Mouse (Mus musculus) neural tube, embryonic 13.5 days (tissue): ENCODE measurements at regions not wholly inside any gene's neighbourhood (a gene's known extent, or its start where the extent isn't known, plus 50 kb on each side); places are given as distances from the start of the nearest gene placed in this dataset.
A peak's percentile ranks its signal among the peaks of the same experiment; 100 is the strongest.

Source experiments
- ATAC-seq: fragments of 200-750 bp; cut with Nextera tagmentation; 2 replicates; pipeline ENCODE4 v1.8.0; 2017; ENCODE audit warnings: low read depth, mild to moderate bottlenecking, moderate TSS enrichment, moderate library complexity
- H3K27ac ChIP-seq: fragments of 300-500 bp; sonication (generic); replicated peaks from 2 replicates; pipeline ENCODE4 v1.5.1; 2015; ENCODE audit warnings: moderate library complexity, mild to moderate bottlenecking, inconsistent platforms
- H3K27me3 ChIP-seq: fragments of 300-500 bp; sonication (generic); 2 replicates; pipeline ENCODE4 v1.6.1; 2015; ENCODE audit warnings: mild to moderate bottlenecking, inconsistent platforms
- H3K36me3 ChIP-seq: fragments of 300-500 bp; sonication (generic); 2 replicates; pipeline ENCODE4 v1.6.1; 2015; ENCODE audit warnings: mild to moderate bottlenecking, inconsistent platforms
- H3K4me1 ChIP-seq: fragments of 300-500 bp; sonication (generic); replicated peaks from 2 replicates; pipeline ENCODE4 v1.6.1; 2015; ENCODE audit warnings: inconsistent platforms
- H3K4me2 ChIP-seq: fragments of 300-500 bp; sonication (generic); 2 replicates; pipeline ENCODE4 v1.6.1; 2015; ENCODE audit warnings: inconsistent platforms, mild to moderate bottlenecking, moderate library complexity
- H3K4me3 ChIP-seq: fragments of 300-500 bp; sonication (generic); 2 replicates; pipeline ENCODE4 v1.5.1; 2015; ENCODE audit warnings: mild to moderate bottlenecking, inconsistent platforms
- H3K9ac ChIP-seq: fragments of 300-500 bp; sonication (generic); 2 replicates; pipeline ENCODE4 v1.6.1; 2015; ENCODE audit warnings: moderate library complexity, mild to moderate bottlenecking, inconsistent platforms
- H3K9me3 ChIP-seq: fragments of 300-500 bp; sonication (generic); 2 replicates; pipeline ENCODE4 v1.6.1; 2016; ENCODE audit warnings: inconsistent platforms
- WGBS: fragments of 180-500 bp; shearing (Covaris S2); methylation state at CpG from one replicate; pipeline ENCODE4 v1.1.7; 2015; 5-methylcytosine and 5-hydroxymethylcytosine counted together

DNA sequence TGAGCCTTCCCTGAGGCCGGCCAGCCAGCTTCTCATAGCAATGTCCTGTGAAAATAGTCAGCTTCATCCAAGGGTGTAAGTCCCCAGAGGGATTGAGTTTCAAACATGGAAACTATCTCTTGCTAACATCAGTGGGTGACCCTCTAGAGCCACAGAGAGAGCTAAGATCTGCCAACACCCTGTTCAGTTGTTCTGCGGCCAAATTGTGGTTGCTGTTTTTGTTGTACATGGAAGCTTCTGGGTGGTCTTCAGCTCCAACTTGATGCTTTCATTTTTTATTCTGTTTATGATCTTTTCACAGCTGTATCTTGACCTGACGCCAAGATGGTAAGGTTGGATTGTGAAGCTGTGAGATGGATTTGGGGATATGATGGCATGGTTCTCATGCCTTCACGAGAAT lies 214.0 kb upstream of the Igfbp3 start:
- Histone ChIP-seq H3K36me3 (no peaks in the 10 kb centered on the region), H3K4me2 (no peak overlapping the region), H3K4me3 (no peak overlapping the region), H3K4me1 (peaks cover 9% of the 10 kb centered on the region), H3K9me3 (no peaks in the 10 kb centered on the region), H3K27ac (no peak overlapping the region), H3K27me3 (no peaks in the 10 kb centered on the region), H3K9ac (no peak overlapping the region)
- WGBS = 91% methylated on average over 4 of the region's 4 CpGs
- no peak for ATAC-seq

DNA sequence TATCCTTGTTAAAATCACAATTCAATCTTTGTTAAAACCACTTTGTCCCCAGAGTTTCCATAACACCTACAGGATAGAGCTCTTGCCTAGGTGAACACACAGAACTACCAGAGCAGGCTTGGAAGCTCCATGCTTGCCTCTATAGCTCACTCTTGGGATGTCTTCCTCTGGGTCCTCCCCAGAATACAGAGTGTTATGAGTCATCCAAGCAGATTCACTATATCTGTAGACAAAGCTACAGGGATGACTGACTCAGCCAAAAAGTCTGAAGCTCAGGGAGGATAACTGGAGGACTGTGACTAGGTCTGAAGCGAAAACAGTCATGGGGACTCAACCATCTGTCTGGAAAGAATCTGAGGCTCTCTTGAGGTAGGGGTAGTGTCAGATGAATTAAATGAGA lies 211.5 kb upstream of the Igfbp3 start:
- Histone ChIP-seq H3K4me1 (peaks cover 9% of the 10 kb centered on the region), H3K9me3 (no peaks in the 10 kb centered on the region), H3K36me3 (no peaks in the 10 kb centered on the region), H3K4me3 (no peak overlapping the region), H3K9ac (no peak overlapping the region), H3K27ac (no peak overlapping the region), H3K27me3 (no peaks in the 10 kb centered on the region), H3K4me2 (no peak overlapping the region)
- 100% methylated on average over 1 of the region's 1 CpGs for WGBS
- ATAC-seq = no peak

DNA sequence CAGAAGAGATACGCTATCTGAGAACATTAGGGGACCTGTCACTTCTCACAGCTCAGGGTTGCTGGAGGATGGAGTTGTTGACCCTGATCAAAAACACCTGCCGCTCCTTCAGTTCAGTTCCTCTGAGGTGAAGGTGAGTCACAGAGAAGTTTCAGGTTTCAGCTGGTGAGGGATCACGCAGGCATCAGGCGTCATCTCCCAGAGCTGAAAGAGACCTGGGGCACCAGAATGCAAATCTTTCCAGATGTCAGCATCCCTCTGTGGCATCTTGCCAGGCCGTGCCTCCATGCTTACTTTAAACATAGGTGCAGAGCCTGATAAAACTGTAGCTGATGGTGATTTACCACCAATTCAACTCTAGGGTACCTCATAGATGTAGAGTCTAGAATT lies 210.4 kb upstream of the Igfbp3 start:
- Histone ChIP-seq H3K4me1 (peaks cover 9% of the 10 kb centered on the region), H3K27me3 (no peaks in the 10 kb centered on the region), H3K9me3 (no peaks in the 10 kb centered on the region), H3K27ac (no peak overlapping the region), H3K36me3 (no peaks in the 10 kb centered on the region), H3K4me2 (no peak overlapping the region), H3K9ac (no peak overlapping the region), H3K4me3 (no peak overlapping the region)
- WGBS = 57% methylated on average over 5 of the region's 5 CpGs
- ATAC-seq = no peak

DNA sequence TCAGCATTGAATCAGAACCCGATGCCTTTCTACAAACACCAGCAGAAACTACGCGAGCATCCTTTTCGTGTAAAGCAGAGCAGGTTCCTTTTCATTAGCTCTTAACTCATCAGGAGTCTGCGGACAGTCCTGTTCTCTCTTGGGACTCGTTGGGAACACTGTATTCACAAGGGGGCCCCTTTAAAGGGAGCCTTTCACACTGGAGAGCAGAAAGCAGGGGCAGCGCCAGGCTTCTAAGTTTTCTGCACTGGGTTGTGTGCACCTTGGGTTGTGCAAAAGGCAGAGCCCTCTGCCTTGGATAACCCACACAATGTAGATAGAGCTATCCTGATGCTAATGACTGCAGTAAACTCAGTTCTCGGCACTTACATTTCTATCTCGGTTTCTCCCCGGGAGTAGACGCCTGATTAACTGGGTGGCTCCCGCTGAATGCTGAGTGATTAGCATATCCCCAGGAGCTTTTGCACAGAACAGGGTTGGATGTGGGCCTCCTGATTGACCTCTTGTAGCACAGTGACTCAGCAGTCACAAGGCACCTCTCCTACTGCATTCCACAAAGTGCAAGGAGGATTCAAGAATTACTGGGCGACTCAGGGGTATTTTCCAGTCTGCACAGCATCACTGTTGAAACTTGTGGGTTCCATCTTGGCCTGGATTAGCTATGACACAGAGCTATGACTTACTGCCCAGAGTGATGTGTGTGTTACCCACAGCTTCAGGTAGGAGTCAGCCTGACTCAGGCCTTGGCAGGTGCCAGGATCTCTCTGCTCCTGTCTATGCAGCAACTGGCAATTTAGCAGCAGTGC lies 209.8 kb upstream of the Igfbp3 start:
- H3K9me3 ChIP-seq = no peaks in the 10 kb centered on the region
- peaks cover 9% of the 10 kb centered on the region for H3K4me1 ChIP-seq
- 0 out of 2 replicates have a peak, but pooled peaks have one; percentile 65 for ATAC-seq
- H3K9ac ChIP-seq = no peak overlapping the region
- H3K4me3 ChIP-seq = no peak overlapping the region
- no peaks in the 10 kb centered on the region for H3K36me3 ChIP-seq
- no peak overlapping the region for H3K27ac ChIP-seq
- H3K4me2 ChIP-seq = peak overlapping the region; percentile 27
- WGBS = 5% methylated on average over 13 of the region's 13 CpGs
- H3K27me3 ChIP-seq = no peaks in the 10 kb centered on the region

DNA sequence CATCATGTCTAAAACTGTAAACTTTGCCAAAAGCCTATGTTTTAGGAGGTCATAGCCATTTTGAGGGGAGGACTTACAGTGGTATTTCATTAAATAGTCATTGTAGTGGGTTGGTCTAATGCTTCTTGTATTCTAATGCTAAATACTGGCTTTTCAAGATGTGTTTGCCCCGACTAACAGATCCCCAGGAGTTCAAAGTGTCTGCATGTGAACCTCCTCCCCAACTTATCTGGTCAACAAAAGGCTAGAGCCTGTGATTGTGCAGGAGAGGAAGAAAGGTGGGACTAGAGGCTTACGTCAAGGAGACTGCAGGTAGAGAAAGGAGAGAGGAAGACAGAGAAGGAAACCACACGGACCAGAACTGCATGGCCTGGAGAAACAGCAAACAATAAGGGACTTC lies 198.9 kb upstream of the Igfbp3 start:
- Histone ChIP-seq H3K4me2 (no peak overlapping the region), H3K4me3 (no peak overlapping the region), H3K9me3 (no peaks in the 10 kb centered on the region), H3K27ac (no peak overlapping the region), H3K36me3 (no peaks in the 10 kb centered on the region), H3K27me3 (no peaks in the 10 kb centered on the region), H3K9ac (no peak overlapping the region), H3K4me1 (no peaks in the 10 kb centered on the region)
- 78% methylated on average over 3 of the region's 3 CpGs for WGBS
- no peak for ATAC-seq

DNA sequence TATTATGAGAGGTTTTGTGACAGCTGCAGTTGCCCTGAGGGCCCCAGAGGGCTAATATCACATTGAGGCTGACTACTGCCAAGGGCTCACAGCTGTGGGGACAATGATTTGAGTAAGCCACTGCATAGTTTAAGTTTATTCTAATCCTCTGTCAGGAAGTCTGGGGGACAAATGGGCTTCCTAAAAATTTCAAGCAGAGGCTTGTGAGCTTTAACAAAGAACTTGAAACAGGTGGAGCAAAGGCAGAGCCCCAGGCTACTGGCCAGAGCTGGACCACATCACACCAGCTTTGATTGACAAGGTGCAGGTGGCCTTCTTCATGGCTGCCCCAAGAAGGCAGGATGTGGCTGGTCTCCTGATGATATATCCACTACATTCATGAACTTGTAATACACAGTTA lies 195.3 kb upstream of the Igfbp3 start:
- ATAC-seq = no peak
- Histone ChIP-seq H3K4me2 (no peak overlapping the region), H3K36me3 (no peaks in the 10 kb centered on the region)

DNA sequence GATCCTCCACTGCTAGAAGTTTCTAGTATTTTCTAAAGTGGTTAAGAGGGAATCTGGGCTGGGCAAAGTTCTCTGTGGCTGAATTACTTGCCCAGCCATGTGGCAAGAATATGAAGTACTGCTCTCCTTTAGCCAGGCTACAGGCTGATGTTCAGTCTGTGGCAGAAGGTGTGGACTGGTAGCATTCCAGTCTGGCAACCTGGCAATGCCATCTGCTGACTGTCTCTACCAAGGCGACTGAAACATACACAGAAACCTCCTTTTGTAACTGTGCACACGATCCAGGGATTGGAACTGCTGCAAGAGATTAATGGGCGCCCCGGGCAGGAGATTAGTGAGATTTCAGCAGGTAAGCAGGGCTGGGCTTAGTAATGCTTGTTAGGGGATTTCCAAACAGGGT lies 190.9 kb upstream of the Igfbp3 start:
- Histone ChIP-seq H3K9ac (no peak overlapping the region), H3K27me3 (no peaks in the 10 kb centered on the region), H3K4me3 (no peak overlapping the region), H3K36me3 (no peaks in the 10 kb centered on the region), H3K9me3 (no peaks in the 10 kb centered on the region), H3K4me1 (no peaks in the 10 kb centered on the region), H3K27ac (no peak overlapping the region), H3K4me2 (no peak overlapping the region)
- no peak for ATAC-seq
- WGBS = 84% methylated on average over 4 of the region's 4 CpGs

More for the DNA sequence above, 195.3 kb upstream of the Igfbp3 start:
- Histone ChIP-seq H3K9me3 (no peaks in the 10 kb centered on the region), H3K4me1 (no peaks in the 10 kb centered on the region), H3K27ac (no peak overlapping the region), H3K4me3 (no peak overlapping the region), H3K27me3 (no peaks in the 10 kb centered on the region), H3K9ac (no peak overlapping the region)

DNA sequence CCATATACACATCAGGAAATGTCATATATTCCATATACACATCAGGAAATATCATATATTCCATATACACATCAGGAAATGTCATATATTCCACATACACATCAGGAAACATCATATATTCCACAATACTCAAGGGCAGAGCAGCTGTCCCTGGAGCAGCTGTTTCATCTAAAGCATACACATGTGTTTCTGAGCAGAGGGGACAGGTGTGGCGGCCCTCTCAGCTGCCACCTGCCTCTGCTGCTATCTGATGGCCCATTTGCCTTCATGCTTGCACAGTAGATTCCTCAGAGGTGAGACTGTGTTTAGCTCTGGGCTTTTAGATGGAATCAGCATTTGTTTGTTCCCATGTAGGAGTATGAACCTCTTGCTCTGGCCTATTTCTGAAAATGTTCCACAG lies 158.1 kb upstream of the Igfbp3 start:
- 85% methylated on average over 1 of the region's 1 CpGs for WGBS
- no peak for ATAC-seq
- no peaks in the 10 kb centered on the region for H3K36me3 ChIP-seq

DNA sequence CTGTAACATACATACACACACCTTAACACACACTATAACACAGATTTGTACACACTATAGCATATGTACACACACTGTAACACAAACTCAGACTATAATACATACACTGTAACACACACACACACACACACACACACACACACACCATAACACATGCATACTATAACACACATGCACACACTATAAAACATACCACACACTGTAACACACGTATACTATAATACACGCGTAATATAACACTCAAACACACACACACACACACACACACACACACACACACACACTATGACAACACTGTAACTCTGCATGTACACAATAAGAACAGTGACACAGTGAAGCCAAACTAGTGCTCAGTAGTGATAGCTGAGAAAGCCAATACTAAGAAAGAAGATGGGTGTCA lies 147.7 kb upstream of the Igfbp3 start:
- Histone ChIP-seq H3K27ac (no peak overlapping the region), H3K9me3 (no peaks in the 10 kb centered on the region), H3K4me1 (no peaks in the 10 kb centered on the region), H3K4me2 (no peak overlapping the region), H3K36me3 (no peaks in the 10 kb centered on the region), H3K9ac (no peak overlapping the region), H3K27me3 (no peaks in the 10 kb centered on the region), H3K4me3 (no peak overlapping the region)
- no peak for ATAC-seq
- 96% methylated on average over 3 of the region's 3 CpGs for WGBS

More for the DNA sequence above, 158.1 kb upstream of the Igfbp3 start:
- no peak overlapping the region for H3K4me2 ChIP-seq
- no peaks in the 10 kb centered on the region for H3K9me3 ChIP-seq
- no peak overlapping the region for H3K4me3 ChIP-seq
- no peaks in the 10 kb centered on the region for H3K4me1 ChIP-seq
- no peak overlapping the region for H3K9ac ChIP-seq
- no peaks in the 10 kb centered on the region for H3K27me3 ChIP-seq
- H3K27ac ChIP-seq = no peak overlapping the region

DNA sequence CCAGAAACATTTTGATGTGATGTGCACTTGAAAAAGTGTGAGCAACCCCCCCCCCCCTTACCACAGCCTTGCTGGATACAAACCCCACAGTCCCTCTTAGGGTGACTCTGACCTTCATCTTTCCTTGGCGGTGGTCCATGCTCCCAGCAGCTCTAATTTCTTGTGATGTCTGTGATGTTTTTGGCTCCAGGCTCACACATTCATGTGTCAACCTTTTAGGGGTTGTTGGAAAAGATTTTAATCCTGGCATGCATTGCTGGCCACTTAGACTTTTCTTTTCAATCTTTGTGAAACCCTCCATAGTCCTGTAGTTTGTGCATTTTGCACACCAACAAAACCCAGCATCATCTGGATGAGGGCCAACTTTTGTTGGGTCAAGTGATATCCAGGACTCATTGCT lies 134.9 kb upstream of the Igfbp3 start:
- Histone ChIP-seq H3K36me3 (no peaks in the 10 kb centered on the region), H3K4me1 (no peaks in the 10 kb centered on the region), H3K27me3 (no peaks in the 10 kb centered on the region), H3K9ac (no peak overlapping the region), H3K9me3 (no peaks in the 10 kb centered on the region), H3K4me2 (no peak overlapping the region), H3K4me3 (no peak overlapping the region), H3K27ac (no peak overlapping the region)
- 88% methylated on average over 1 of the region's 1 CpGs for whole genome bisulfite sequencing
- ATAC-seq = no peak

DNA sequence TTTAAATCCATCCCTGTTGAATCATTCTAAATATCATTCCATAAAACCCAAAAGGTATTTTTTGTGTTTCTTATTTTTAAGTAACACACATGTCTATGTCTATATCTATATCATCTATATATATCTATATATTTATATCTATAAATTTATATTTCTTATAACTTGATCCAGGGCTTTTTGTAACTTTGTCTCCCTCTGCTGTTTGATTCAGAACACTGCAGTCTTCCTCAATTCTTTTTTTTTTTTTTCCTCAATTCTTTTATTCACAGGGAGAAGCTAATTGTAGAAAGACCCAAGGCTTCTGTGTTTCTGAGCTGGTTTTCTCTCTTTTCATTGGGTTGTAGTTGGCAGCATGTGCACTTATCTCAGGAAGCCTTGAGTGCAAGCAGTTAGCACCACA lies 124.1 kb upstream of the Igfbp3 start:
- no peaks in the 10 kb centered on the region for H3K27me3 ChIP-seq
- H3K4me3 ChIP-seq = no peak overlapping the region
- no peak overlapping the region for H3K27ac ChIP-seq
- H3K9me3 ChIP-seq = peaks cover 7% of the 10 kb centered on the region; the same call in 1 of the 2 replicates
- no peaks in the 10 kb centered on the region for H3K36me3 ChIP-seq
- H3K9ac ChIP-seq = no peak overlapping the region
- H3K4me2 ChIP-seq = no peak overlapping the region
- no peak for ATAC-seq
- H3K4me1 ChIP-seq = no peaks in the 10 kb centered on the region

DNA sequence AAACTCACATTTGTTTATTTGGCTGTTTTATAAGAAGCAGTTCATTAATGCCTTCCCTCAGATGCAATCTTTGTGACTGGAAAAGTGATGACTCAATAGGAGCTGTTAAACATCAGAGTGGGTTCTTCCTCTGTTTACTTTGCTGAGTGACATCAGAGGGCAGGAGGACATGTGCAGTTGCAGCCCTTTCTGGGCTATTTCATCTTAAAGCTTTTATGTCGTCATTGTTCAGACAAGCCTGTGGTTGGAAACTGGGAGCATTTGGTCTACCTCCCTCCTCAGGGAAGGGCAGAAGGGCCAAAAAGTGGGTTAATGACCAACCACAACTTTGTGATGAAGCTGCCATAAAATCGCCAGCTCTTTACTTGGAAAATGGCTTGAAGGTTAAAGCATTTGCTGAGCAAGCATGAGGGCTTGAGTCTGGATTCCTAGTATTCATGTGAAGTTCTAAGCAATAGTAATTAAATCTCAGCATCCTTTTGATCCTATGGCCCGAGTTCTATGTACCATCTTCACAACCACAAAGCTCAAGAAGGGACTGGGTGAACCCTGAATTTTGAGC lies 103.8 kb upstream of the Igfbp3 start:
- Histone ChIP-seq H3K27me3 (no peaks in the 10 kb centered on the region), H3K9me3 (no peaks in the 10 kb centered on the region), H3K4me1 (no peaks in the 10 kb centered on the region), H3K36me3 (no peaks in the 10 kb centered on the region), H3K4me3 (no peak overlapping the region), H3K27ac (no peak overlapping the region), H3K4me2 (no peak overlapping the region), H3K9ac (no peak overlapping the region)
- no peak for ATAC-seq
- 48% methylated on average over 3 of the region's 3 CpGs for WGBS

DNA sequence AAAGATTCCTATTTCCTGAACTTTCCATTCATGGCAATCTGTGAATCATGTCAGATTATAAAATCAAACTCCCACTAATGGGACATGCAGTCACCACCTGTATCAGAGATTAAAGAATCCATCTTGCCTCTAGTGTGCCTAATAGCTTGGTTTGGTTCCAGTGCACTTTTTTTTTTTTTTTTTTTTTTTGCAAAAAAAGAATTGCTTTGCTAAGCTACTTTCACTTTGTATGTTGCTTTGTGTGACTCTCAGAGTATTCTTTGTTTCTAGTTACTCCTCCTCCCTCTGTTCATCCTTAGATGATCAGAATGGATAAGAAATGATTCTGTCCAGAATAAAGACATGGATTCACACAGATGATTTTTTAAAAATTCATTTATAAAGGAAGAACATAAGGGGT lies 82.5 kb upstream of the Igfbp3 start:
- no peaks in the 10 kb centered on the region for H3K36me3 ChIP-seq
- no peak overlapping the region for H3K4me3 ChIP-seq
- no peak for ATAC-seq
- no peaks in the 10 kb centered on the region for H3K9me3 ChIP-seq
- no peaks in the 10 kb centered on the region for H3K4me1 ChIP-seq
- no peak overlapping the region for H3K27ac ChIP-seq
- H3K4me2 ChIP-seq = no peak overlapping the region
- H3K27me3 ChIP-seq = no peaks in the 10 kb centered on the region
- no peak overlapping the region for H3K9ac ChIP-seq
